Mouse (Mus musculus) liver, embryonic 14.5 days (tissue): ENCODE results near the gene D630039A03Rik.
"Not testable (repeated sequence)": the region's sequence is repeated elsewhere in the genome, so short reads cannot be mapped to it uniquely, and the experiment has no call there.

Experiments
- CTCF ChIP-seq: IDR thresholded peaks from 2 replicates; pipeline ENCODE4 v1.5.1; 2016; ENCODE audit warnings: antibody characterized with exemption, low read depth, control low read depth
- EP300 ChIP-seq: IDR thresholded peaks from 2 replicates; pipeline ENCODE4 v1.6.1; 2016; ENCODE audit warnings: antibody characterized with exemption, low read depth

- not testable (repeated sequence) for TF ChIP-seq CTCF, EP300
Measured at GRCm38 (mm10) chr4:57888978-57889377, 27.1 kb downstream of the D630039A03Rik start.
